Mouse (Mus musculus) frontal cortex, postnatal 14 days (tissue): ENCODE results near the gene Fbxw5.
A peak's percentile ranks its signal among the peaks of the same experiment; 100 is the strongest.

Source experiments
- DNase-seq, 2 experiments: peaks; one replicate each; pipeline ENCODE4 v3.0.0; 2022; ENCODE audit warnings: low spot score in 2 of 2

The Fbxw5 gene

DNA sequence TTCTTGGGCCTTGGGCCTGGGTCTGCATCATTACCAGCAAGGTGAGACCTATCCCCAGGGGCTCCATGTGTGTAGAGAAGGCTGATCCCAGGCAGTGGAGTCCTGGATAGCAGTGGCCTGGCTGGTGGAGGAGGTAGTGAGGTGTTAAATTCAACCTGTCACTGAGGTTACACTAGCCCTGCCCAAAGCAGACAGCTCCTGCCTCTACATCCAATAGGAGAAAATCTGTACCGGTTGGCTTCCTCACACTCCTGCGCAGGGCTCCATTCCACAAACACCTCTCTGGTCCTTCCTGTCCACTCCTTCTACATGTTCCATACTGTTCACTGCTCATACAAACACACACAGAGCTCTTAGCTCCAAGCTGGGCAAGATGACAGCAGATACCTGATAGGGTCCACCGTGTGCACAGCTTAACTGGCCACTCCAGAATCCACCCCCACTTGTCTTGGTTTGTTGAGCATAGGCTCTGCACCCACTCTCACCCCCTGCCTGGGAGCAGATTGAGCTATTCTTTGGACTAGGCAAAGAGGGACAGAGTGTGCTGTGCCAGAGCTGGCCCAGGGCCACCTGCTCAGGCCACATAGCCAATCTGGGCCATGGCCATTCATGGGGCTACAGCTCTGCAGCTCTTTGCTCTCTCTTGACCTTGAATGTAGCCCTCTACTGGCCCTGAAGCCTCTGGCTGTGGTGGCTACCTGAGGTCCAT, 22.4 kb upstream of the Fbxw5 start:
- DNase-seq: peak in 1 of 2 experiments; percentile 33

- no peak for DNase-seq
Measured at GRCm38 (mm10) chr2:25479551-25480311, 20.8 kb upstream of the Fbxw5 start.

DNA sequence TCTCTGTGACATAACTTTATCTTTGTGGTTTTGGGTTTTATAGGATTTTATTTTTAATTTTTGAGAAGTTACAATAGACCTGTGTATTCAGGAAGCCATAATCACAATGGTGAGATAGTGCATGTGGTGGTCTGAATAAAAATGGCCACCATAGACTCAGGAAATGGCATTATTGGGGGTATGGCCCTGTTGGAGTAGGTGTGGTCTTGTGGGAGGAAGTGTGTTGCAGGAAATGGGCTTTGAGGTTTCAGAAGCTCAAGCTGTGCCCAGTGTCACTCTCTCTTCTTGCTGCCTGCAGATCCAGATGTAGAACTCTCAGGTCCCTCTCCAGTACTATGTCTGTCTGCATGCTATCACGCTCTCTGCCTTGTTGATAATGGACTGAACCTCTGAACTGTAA, 20.0 kb upstream of the Fbxw5 start:
- DNase-seq: no peak

GRCm38 (mm10) chr2:25482969-25483368, 17.6 kb upstream of the Fbxw5 start:
- DNase-seq: no peak

GRCm38 (mm10) chr2:25484901-25485647, 15.5 kb upstream of the Fbxw5 start:
- no peak for DNase-seq

DNA sequence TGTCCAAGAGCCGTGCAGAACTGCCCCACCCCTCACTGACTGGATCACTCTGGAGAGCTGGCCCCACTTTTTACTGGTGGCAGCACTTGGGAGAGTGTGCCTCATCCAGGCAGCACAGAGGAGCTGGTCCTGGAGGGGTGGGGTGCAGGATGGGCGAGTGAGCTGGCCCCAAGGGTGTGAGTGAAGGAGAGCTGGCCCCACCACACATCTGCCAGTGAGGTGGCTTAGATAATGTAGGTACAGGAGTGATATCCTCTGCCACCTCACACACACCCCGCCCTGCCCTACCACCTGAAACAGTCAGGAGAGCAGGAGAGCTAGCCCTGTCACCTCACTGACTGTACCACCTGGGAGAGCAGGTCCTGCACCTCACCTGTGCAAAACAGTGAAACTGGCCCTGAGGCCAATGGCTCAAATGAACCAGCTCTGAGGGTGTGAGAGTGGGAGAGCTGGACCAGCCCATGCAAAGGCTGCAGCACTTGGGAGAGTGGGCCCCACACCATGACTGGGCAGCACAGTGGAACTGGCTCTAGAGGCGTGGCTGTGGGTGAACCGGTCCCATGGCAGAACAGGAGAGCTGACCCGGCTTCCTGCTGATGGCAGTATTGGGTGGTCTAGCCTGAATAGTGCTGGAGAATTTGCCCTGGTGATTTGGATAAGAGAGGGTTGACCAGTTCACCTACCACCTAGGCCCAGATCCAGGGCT, 12.4 kb upstream of the Fbxw5 start:
- DNase-seq: no peak

DNA sequence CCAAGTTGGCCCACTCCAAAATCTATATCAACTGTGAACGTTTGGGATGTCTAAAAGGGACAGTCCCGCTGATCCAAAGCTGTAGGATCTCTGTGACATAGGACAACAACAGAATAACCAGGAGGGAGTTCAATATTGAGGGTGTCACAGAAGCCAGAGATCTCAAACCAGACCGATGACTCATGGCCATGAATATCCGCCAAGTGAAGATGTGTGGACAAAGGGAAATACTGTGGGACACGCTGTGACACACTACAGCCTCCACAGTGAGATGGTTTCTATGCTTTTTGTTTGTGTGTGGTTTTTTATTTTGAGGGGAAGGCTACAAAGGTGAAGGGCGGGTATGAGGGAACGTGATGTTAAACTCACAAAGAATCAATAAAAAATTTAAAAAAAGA, 11.9 kb upstream of the Fbxw5 start:
- no peak for DNase-seq

GRCm38 (mm10) chr2:25492988-25493387, 7.6 kb upstream of the Fbxw5 start:
- DNase-seq: no peak

DNA sequence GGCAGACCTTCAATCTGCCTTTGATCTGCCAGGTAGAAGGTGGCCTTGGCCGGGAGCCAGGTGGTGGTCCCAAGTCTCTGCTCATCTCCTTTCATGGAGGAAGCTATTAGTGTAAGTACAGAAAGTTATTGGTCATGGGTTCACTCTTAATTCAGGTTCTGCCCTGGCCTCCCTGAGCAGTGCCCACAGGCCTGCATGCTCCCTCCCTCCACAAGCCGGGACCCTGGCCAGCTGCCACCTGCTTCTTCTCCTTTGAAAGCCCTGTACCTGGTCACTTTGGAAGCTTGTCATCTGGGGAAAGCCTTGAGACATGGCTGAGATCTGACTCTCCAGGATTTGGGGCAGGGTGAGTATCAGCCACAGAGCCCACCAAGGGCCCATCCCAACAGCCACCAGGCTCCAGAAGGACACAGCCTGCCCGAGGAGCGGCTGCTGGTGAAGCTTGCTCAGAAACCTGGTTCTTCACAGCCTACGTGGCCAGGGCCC, 7.0 kb upstream of the Fbxw5 start, which contains the start of gene Lcn12:
Lcn12 (minus strand) TSS at position 436 of the 486 bp plus-strand sequence.
- no peak for DNase-seq

DNA sequence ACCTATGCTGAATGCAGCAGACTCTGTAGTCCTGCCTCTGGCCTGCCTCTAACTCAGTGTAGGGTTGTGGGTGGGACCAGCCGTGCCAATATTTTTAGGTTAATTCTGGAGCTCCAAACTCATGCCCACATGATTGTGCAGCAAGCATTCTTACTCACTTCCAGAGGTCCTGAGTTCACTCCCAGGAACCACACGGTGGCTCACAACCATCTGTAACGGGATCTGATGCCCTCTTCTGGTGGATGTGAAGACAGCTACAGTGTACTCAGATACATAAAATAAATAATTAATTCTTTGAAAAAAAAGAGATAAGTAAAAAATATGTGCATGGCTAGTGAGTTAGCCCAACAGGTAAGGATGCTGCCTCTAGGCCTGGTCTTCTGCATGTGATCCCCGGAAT, 4.1 kb upstream of the Fbxw5 start:
- no peak for DNase-seq

DNA sequence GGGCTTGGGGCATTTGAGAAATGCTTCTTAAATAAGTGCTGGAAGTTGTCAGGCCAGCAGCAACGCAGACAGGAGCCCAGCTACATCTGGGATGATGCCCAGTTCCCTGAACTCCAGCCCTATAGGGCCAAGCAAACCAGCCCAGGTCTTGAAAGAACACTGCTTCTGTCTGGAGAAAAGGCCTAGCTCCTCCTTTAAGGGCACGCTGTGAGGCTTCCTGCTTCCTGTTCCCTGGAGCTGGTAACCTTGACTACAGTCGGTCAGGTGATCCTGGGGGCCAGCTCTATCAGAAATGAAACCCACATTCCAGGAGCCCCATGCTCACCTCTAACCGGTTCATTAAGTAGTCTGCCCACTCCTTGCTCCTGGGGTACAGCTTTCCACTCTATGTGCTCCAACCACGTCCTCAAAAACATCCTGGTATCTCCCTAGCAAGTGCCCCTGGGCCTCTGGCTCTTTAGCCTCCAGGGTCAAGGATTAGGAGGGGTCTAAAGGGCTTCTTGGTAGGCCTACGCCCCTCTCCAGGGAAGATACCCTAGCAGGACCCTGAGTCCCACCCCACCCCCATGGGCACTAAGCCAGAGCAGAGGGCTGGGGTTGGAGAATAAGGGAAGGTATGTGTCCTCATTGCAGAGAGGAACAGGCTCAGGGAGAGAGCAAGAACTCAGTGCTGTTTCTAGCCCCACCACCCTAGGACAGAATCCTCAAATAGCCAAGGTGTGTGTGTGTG, 2.5 kb upstream of the Fbxw5 start:
- DNase-seq: no peak

- DNase-seq: no peak
Measured at GRCm38 (mm10) chr2:25498622-25499478, 1.7 kb upstream of the Fbxw5 start.

GRCm38 (mm10) chr2:25500071-25500575, 427 bp upstream of the Fbxw5 start:
- no peak for DNase-seq

- DNase-seq: no peak
Measured at GRCm38 (mm10) chr2:25501593-25502486, 1.3 kb downstream of the Fbxw5 start, which contains the start of gene C8g. Gene C8g (minus strand): TSS chr2:25501719.

GRCm38 (mm10) chr2:25502726-25503125, 2.2 kb downstream of the Fbxw5 start:
- no peak for DNase-seq

DNA sequence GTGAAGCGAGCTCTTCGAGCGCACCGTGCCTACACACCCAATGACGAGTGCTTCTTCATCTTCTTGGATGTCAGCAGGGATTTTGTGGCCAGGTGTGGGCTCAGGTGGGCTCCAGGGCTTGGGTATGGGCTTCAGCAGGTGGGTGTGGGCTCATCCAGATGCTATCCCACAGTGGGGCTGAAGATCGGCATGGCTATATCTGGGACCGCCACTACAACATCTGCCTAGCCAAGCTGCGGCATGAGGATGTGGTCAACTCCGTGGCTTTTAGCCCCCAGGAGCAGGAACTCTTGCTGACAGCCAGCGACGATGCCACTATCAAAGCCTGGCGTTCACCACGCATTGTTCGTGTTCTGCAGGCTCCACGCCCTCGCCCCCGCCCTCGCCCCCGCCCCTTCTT, 4.0 kb downstream of the Fbxw5 start:
- DNase-seq: no peak

DNA sequence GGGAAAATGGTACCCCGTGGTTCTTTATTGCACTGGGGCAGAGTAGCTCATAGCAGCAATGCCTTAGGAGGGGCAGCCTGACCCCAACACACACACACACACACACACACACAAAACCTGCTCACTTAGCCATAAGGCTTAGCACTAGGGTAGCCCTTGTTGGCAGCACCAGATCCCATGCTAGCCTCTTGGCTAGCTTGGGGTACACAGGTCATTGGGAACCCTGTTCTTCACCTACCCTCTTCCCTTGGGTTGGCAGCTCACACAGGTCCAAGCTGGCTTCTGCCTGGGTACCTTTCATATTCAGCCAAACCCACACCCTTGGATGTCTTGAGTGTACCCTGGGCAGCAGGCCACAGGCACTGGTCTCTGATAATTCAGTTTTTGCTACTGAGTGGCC, 4.5 kb downstream of the Fbxw5 start:
- DNase-seq: no peak

- DNase-seq: no peak
Measured at GRCm38 (mm10) chr2:25505860-25506259, 5.3 kb downstream of the Fbxw5 start.

DNA sequence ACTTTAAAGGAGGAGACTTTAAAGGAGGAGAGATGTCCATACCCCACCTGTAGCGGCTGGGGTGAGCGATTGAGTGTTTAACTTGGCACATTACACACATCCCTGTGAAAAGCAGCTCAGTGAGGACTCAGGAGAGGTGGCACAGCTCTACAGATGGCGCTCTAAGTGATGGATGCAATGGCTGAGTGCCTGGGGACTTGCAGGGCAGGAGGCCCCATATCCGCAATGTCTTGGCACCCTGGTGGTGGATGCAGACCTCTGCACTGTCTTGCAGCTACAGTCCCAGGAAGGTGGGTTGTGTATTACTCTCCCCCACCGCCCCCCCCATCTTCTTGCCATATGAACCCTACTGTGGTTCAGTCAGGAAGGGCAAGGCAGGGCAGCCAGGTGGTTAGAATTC, 6.4 kb downstream of the Fbxw5 start:
- no peak for DNase-seq
